Mouse (Mus musculus) hindbrain, embryonic 16.5 days (tissue): ENCODE results near the gene Xrn2. TPM values are rescaled to one million over a fixed set of nuclear protein-coding genes. Genes with fewer than 3 reads are reported as not detected.

Source experiments
- ATAC-seq: fragments of 200-750 bp; cut with Nextera tagmentation; 2 replicates; pipeline ENCODE4 v1.8.0; 2017; ENCODE audit warnings: moderate TSS enrichment, moderate library complexity
- H3K27ac ChIP-seq: fragments of 300-500 bp; sonication (generic); 2 replicates; pipeline ENCODE4 v1.5.1; 2014; ENCODE audit warnings: low read depth, mild to moderate bottlenecking, control low read depth, low read length, moderate library complexity
- H3K27me3 ChIP-seq: fragments of 300-500 bp; sonication (generic); replicated peaks from 2 replicates; pipeline ENCODE4 v1.6.1; 2014; ENCODE audit warnings: low read length; ENCODE audit not compliant: control insufficient read depth, insufficient read depth
- H3K36me3 ChIP-seq: fragments of 300-500 bp; sonication (generic); 2 replicates; pipeline ENCODE4 v1.6.1; 2014; ENCODE audit warnings: mild to moderate bottlenecking, low read length, moderate library complexity, mixed read lengths; ENCODE audit not compliant: control insufficient read depth, insufficient read depth
- H3K4me1 ChIP-seq: fragments of 300-500 bp; sonication (generic); 2 replicates; pipeline ENCODE4 v1.6.1; 2014; ENCODE audit warnings: low read depth, low read length; ENCODE audit not compliant: control insufficient read depth, insufficient read depth
- H3K4me2 ChIP-seq: fragments of 300-500 bp; sonication (generic); 2 replicates; pipeline ENCODE4 v1.6.1; 2014; ENCODE audit warnings: mild to moderate bottlenecking, low read length, control low read depth, moderate library complexity
- H3K4me3 ChIP-seq: fragments of 300-500 bp; sonication (generic); 2 replicates; pipeline ENCODE4 v1.5.1; 2014; ENCODE audit warnings: mild to moderate bottlenecking, low read length, control low read depth, moderate library complexity
- H3K9ac ChIP-seq: fragments of 300-500 bp; sonication (generic); 2 replicates; pipeline ENCODE4 v1.6.1; 2014; ENCODE audit warnings: low read depth, mild to moderate bottlenecking, control low read depth, low read length, moderate library complexity
- H3K9me3 ChIP-seq: fragments of 300-500 bp; sonication (generic); 2 replicates; pipeline ENCODE4 v1.6.1; 2014; ENCODE audit warnings: mild to moderate bottlenecking, low read length, moderate library complexity; ENCODE audit not compliant: control insufficient read depth
- WGBS: fragments of 180-500 bp; shearing (Covaris S2); extraction: QIAGEN DNeasy Blood & Tissue Kit; methylation state at CpG from one replicate; pipeline ENCODE4 v1.1.7; 2014; 5-methylcytosine and 5-hydroxymethylcytosine counted together
- polyA plus RNA-seq: library from polyadenylated mRNA; unstranded; fragments of >200 nt; fragmentation: Nextera tagmentation; extraction: Ambion mirVana; gene quantifications from 2 replicates; pipeline ENCODE4 v1.2.1, GENCODE M21; 2015

The Xrn2 gene
- polyA plus RNA-seq, 1 experiment from 2014 or later: 58.5 TPM

DNA sequence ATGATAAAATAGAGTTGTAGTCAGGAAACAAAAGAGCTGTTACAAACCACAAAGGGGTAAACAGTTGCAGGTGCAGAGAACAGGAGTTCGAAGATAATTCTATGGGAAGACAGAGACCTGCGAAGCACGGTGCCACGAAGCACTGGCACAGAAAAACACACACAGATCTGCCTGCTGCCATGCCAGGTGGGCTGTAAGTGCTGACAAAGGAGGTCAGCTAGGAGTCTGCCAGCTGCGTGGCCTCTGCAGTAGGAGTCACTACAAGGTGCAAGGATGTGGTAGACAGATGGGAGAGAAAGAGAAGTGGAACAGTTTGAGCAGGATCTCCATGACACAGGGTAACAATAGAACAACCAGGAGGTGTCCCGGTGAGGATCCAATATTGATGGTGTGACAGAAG is 114.6 kb downstream of the Xrn2 start:
- WGBS: 84% methylated on average over 6 of the region's 6 CpGs
- Histone ChIP-seq H3K36me3 (no peaks in the 10 kb centered on the region), H3K27ac (no peak overlapping the region), H3K9me3 (no peaks in the 10 kb centered on the region), H3K4me2 (no peak overlapping the region), H3K4me3 (no peak overlapping the region), H3K27me3 (no peaks in the 10 kb centered on the region; the same call in 1 of the 2 replicates), H3K9ac (no peak overlapping the region), H3K4me1 (no peaks in the 10 kb centered on the region)
- ATAC-seq: no peak

Other genes with a start within 250 kb of the Xrn2 start
- gene Kiz, start 157.1 kb upstream of the Xrn2 start, polyA plus RNA-seq: 22.9 and 23.1 TPM in 2 replicates
- not detected in 2 replicates for gene Nkx2-4, start 72.4 kb downstream of the Xrn2 start, polyA plus RNA-seq
- gene Nkx2-2, start 181.2 kb downstream of the Xrn2 start, polyA plus RNA-seq: 3.3 and 4.2 TPM in 2 replicates